Mouse (Mus musculus) CH12.LX (cell line): ENCODE data around the gene Pskh1. TPM values are rescaled to one million over a fixed set of nuclear protein-coding genes. Genes with fewer than 3 reads are reported as not detected.

ENCODE experiments used
- DNase-seq: peaks from one replicate; pipeline ENCODE4 v3.0.0-alpha.2; 2013; ENCODE audit errors: extremely low read depth
- H3K27ac ChIP-seq: 2 replicates; pipeline ENCODE4 v1.5.1; 2012; ENCODE audit warnings: low read depth, mild to moderate bottlenecking, control low read depth, moderate library complexity; ENCODE audit not compliant: insufficient read depth
- H3K27me3 ChIP-seq: replicated peaks from 2 replicates; pipeline ENCODE3; 2012; ENCODE audit warnings: inconsistent platforms
- H3K36me3 ChIP-seq, 2 experiments: replicated peaks in 1 of 2; 2 replicates each; pipeline versions ENCODE3 to v1.6.1; 2012; ENCODE audit warnings: inconsistent platforms in 1 of 2, low read length in 1 of 2, mild to moderate bottlenecking in 1 of 2, mixed read lengths in 1 of 2, moderate library complexity in 1 of 2; ENCODE audit not compliant: control insufficient read depth in 1 of 2, insufficient read depth in 1 of 2
- H3K4me1 ChIP-seq, 2 experiments: 2 replicates each; pipeline ENCODE4 v1.6.1; 2012; ENCODE audit warnings: inconsistent platforms in 1 of 2, moderate library complexity in 1 of 2; ENCODE audit not compliant: insufficient read depth in 2 of 2, control insufficient read depth in 1 of 2
- H3K4me2 ChIP-seq: 2 replicates; pipeline ENCODE4 v1.6.1; 2012; ENCODE audit warnings: low read depth, mild to moderate bottlenecking, control low read depth; ENCODE audit not compliant: poor library complexity, insufficient read depth, severe bottlenecking
- H3K4me3 ChIP-seq, 3 experiments: fragments of 150-350 bp in 1 of 3; sonication (generic) in 1 of 3; replicated peaks in 1 of 3; 2 replicates each; pipeline versions ENCODE3 to v1.5.1; 2011 to 2012; ENCODE audit warnings: low read depth in 2 of 3, low read length in 2 of 3, mild to moderate bottlenecking in 2 of 3, moderate library complexity in 2 of 3, control low read depth in 1 of 3, improper control_type of control experiment in 1 of 3, inconsistent platforms in 1 of 3, mixed read lengths in 1 of 3; ENCODE audit not compliant: poor library complexity in 1 of 3
- H3K79me2 ChIP-seq: replicated peaks from 2 replicates; pipeline ENCODE4 v1.6.1; 2012; ENCODE audit warnings: mild to moderate bottlenecking, moderate library complexity; ENCODE audit not compliant: control insufficient read depth, poor library complexity, insufficient read depth, severe bottlenecking; ENCODE audit errors: extremely low read depth
- H3K9ac ChIP-seq: 2 replicates; pipeline ENCODE4 v1.6.1; 2012; ENCODE audit warnings: low read depth, mild to moderate bottlenecking, control low read depth, moderate library complexity; ENCODE audit not compliant: insufficient read depth
- H3K9me3 ChIP-seq: replicated peaks from 2 replicates; pipeline ENCODE3; 2012; ENCODE audit warnings: low read length, inconsistent platforms, mixed read lengths
- CHD1 ChIP-seq: IDR thresholded peaks from 2 replicates; pipeline ENCODE4 v1.6.1; 2012; ENCODE audit warnings: low read depth, low read length, improper control_type of control experiment, inconsistent platforms
- CHD2 ChIP-seq: IDR thresholded peaks from 2 replicates; pipeline ENCODE4 v1.6.1; 2011; ENCODE audit warnings: low read length, improper control_type of control experiment
- ELF1 ChIP-seq: IDR thresholded peaks from 2 replicates; pipeline ENCODE4 v1.6.1; 2014; ENCODE audit warnings: low read depth, mild to moderate bottlenecking, inconsistent platforms, low read length, improper control_type of control experiment
- GABPA ChIP-seq: IDR thresholded peaks from 2 replicates; pipeline ENCODE4 v1.6.1; 2012; ENCODE audit warnings: low read depth, low read length, improper control_type of control experiment, inconsistent platforms; ENCODE audit not compliant: insufficient replicate concordance
- HCFC1 ChIP-seq: IDR thresholded peaks from 2 replicates; pipeline ENCODE4 v1.6.1; 2012; ENCODE audit warnings: low read depth, mild to moderate bottlenecking, inconsistent platforms, low read length, improper control_type of control experiment
- IRF4 ChIP-seq: IDR thresholded peaks from 2 replicates; pipeline ENCODE4 v1.6.1; 2014; ENCODE audit warnings: low read depth, mild to moderate bottlenecking, inconsistent platforms, low read length, improper control_type of control experiment
- JUN ChIP-seq: IDR thresholded peaks from 2 replicates; pipeline ENCODE4 v1.6.1; 2011; ENCODE audit warnings: low read depth, mild to moderate bottlenecking, low read length, improper control_type of control experiment, moderate library complexity; ENCODE audit not compliant: insufficient read depth
- JUND ChIP-seq: conservative IDR thresholded peaks from 2 replicates; pipeline ENCODE4 v1.6.1; 2011; ENCODE audit warnings: low read depth, low read length, improper control_type of control experiment
- KAT2A ChIP-seq: IDR thresholded peaks from 2 replicates; pipeline ENCODE4 v1.6.1; 2012; ENCODE audit warnings: low read length, improper control_type of control experiment, inconsistent platforms; ENCODE audit not compliant: insufficient replicate concordance
- MAX ChIP-seq: IDR thresholded peaks from 2 replicates; pipeline ENCODE4 v1.6.1; 2011; ENCODE audit warnings: low read length, improper control_type of control experiment
- MAZ ChIP-seq: IDR thresholded peaks from 2 replicates; pipeline ENCODE4 v1.6.1; 2012; ENCODE audit warnings: low read depth, mild to moderate bottlenecking, inconsistent platforms, low read length, improper control_type of control experiment, moderate library complexity
- MEF2A ChIP-seq: IDR thresholded peaks from 2 replicates; pipeline ENCODE4 v1.6.1; 2014; ENCODE audit warnings: low read depth, mild to moderate bottlenecking, inconsistent platforms, low read length, improper control_type of control experiment, borderline replicate concordance
- MXI1 ChIP-seq: IDR thresholded peaks from 2 replicates; pipeline ENCODE4 v1.6.1; 2011; ENCODE audit warnings: mild to moderate bottlenecking, low read depth, low read length, improper control_type of control experiment
- MYC ChIP-seq: IDR thresholded peaks from 2 replicates; pipeline ENCODE4 v1.6.1; 2011; ENCODE audit warnings: low read depth, mild to moderate bottlenecking, improper control_type of control experiment, low read length
- NELFE ChIP-seq: IDR thresholded peaks from 2 replicates; pipeline ENCODE4 v1.6.1; 2011; ENCODE audit warnings: low read depth, low read length, improper control_type of control experiment
- NRF1 ChIP-seq: IDR thresholded peaks from 2 replicates; pipeline ENCODE4 v1.6.1; 2014; ENCODE audit warnings: low read depth, mild to moderate bottlenecking, inconsistent platforms, low read length, improper control_type of control experiment, moderate library complexity
- POLR2A ChIP-seq: IDR thresholded peaks from 2 replicates; pipeline ENCODE4 v1.6.1; 2011; ENCODE audit warnings: low read depth, mild to moderate bottlenecking, improper control_type of control experiment, low read length
- POLR2AphosphoS2 ChIP-seq: IDR thresholded peaks from 2 replicates; pipeline ENCODE4 v1.6.1; 2011; ENCODE audit warnings: low read depth, low read length, improper control_type of control experiment
- SIN3A ChIP-seq: IDR thresholded peaks from 2 replicates; pipeline ENCODE4 v1.6.1; 2012; ENCODE audit warnings: low read length, improper control_type of control experiment, inconsistent platforms
- SMC3 ChIP-seq: IDR thresholded peaks from 2 replicates; pipeline ENCODE4 v1.6.1; 2011; ENCODE audit warnings: low read depth, low read length, improper control_type of control experiment
- TBP ChIP-seq: conservative IDR thresholded peaks from 2 replicates; pipeline ENCODE4 v1.6.1; 2011; ENCODE audit warnings: low read depth, low read length, improper control_type of control experiment
- TCF12 ChIP-seq: IDR thresholded peaks from 2 replicates; pipeline ENCODE4 v1.6.1; 2014; ENCODE audit warnings: low read depth, mild to moderate bottlenecking, inconsistent platforms, low read length, improper control_type of control experiment
- ZMIZ1 ChIP-seq: IDR thresholded peaks from 2 replicates; pipeline ENCODE4 v1.6.1; 2012; ENCODE audit warnings: low read depth, mild to moderate bottlenecking, inconsistent platforms, low read length, improper control_type of control experiment
- dilution Hi-C: fragments of 300-500 bp; cut with MboI; formaldehyde crosslinking; loops from 2 replicates; pipeline ENCODE4 v1.14.3; 2020; ENCODE audit warnings: low sequenced_read_pairs; ENCODE audit not compliant: extremely low pct_unique_long_range_greater_than_20kb, extremely low pct_ligation_motif_present
- in situ Hi-C: fragments of 300-500 bp; cut with MboI; formaldehyde crosslinking; loops from 3 replicates; pipeline ENCODE4 v1.14.3; 2019; ENCODE audit warnings: low sequenced_read_pairs, low pct_ligation_motif_present, low pct_unique_long_range_greater_than_20kb, mixed read lengths
- polyA plus RNA-seq: library from polyadenylated mRNA; unstranded; fragments of >175 nt; gene quantifications from 2 replicates; pipeline ENCODE4 v1.2.1, GENCODE M21; 2012; ENCODE audit warnings: low read depth; ENCODE audit not compliant: insufficient read length
- total RNA-seq, 2 experiments: library from RNA; depleted of rRNA; stranded (reverse); fragments of 300-350 nt in 1 of 2; fragments of >200 nt in 1 of 2; gene quantifications; 2 replicates each; pipeline ENCODE4 v1.2.3; 2012 to 2014

Gene Pskh1
- total and polyA plus RNA-seq, 3 experiments: 11.0 to 12.9 (median 12.3) TPM

GRCm38 (mm10) chr8:105880754-105881520 is 19.3 kb upstream of the Pskh1 start, which contains the start of gene Edc4:
Edc4 (plus strand) TSS chr8:105880881.
- dilution Hi-C loops: no loop called here
- peak; percentile 86 for DNase-seq
- H3K79me2 ChIP-seq: peaks cover 31% of the 10 kb centered on the region
- in situ Hi-C loops: no loop called here
- no peak within 1 kb of the TSS for H3K27ac ChIP-seq
- no peaks in the 10 kb centered on the region for H3K27me3 ChIP-seq
- peak; percentile 83 for TF ChIP-seq ELF1
- TF ChIP-seq POLR2AphosphoS2: peak; percentile 98
- TF ChIP-seq JUN: no peak
- peak; percentile 77 for TF ChIP-seq MEF2A
- peak; percentile 89 for TF ChIP-seq NELFE
- peak; percentile 86 for TF ChIP-seq TCF12
- peak; percentile 71; the same call in 1 of the 2 replicates for TF ChIP-seq MAZ
- TF ChIP-seq NRF1: 0 out of 2 replicates have a peak, but pooled peaks have one; percentile 29
- peak; percentile 92 for TF ChIP-seq SIN3A
- TF ChIP-seq ZMIZ1: peak; percentile 94
- TF ChIP-seq IRF4: peak; percentile 67
- TF ChIP-seq TBP: peak; percentile 68; the same call in 1 of the 2 replicates
- no peak for TF ChIP-seq MYC
- TF ChIP-seq CHD1: no peak
- peak; percentile 46; the same call in 1 of the 2 replicates for TF ChIP-seq CHD2
- no peak for TF ChIP-seq JUND
- peak; percentile 70 for TF ChIP-seq MXI1
- peak; percentile 81; the same call in 1 of the 2 replicates for TF ChIP-seq KAT2A
- peak; percentile 64; the same call in 1 of the 2 replicates for TF ChIP-seq MAX
- TF ChIP-seq HCFC1: peak; percentile 95
- no peak; the same call in 1 of the 2 replicates for TF ChIP-seq GABPA
- TF ChIP-seq SMC3: peak; percentile 7
- TF ChIP-seq POLR2A: peak; percentile 88
- peaks cover 3 to 19% of the 10 kb centered on the region in 2 experiments for H3K4me1 ChIP-seq
- H3K36me3 ChIP-seq: peaks cover 41 to 71% of the 10 kb centered on the region in 2 experiments
- no peaks in the 10 kb centered on the region for H3K9me3 ChIP-seq
- peak within 1 kb of the TSS; percentile 88 for H3K9ac ChIP-seq
- peak within 1 kb of the TSS; percentile 85 to 96 (median 93) for H3K4me3 ChIP-seq
- H3K4me2 ChIP-seq: peak within 1 kb of the TSS; percentile 78
